Mouse (Mus musculus) embryo, embryonic 10.5 days (tissue): ENCODE measurements at regions not wholly inside any gene's neighbourhood (a gene's known extent, or its start where the extent isn't known, plus 50 kb on each side); places are given as distances from the start of the nearest gene placed in this dataset.

ENCODE experiments used
- DNase-seq: peaks from one replicate; pipeline ENCODE4 v3.0.0-alpha.2; 2015; ENCODE audit warnings: low spot score

GRCm38 (mm10) chr16:93387578-93388116, 216.2 kb downstream of the Setd4 start:
- no peak for DNase-seq

GRCm38 (mm10) chr16:93384039-93384537, 219.8 kb downstream of the Setd4 start:
- DNase-seq: no peak

GRCm38 (mm10) chr16:93382945-93383344, 220.9 kb downstream of the Setd4 start:
- DNase-seq: no peak

DNA sequence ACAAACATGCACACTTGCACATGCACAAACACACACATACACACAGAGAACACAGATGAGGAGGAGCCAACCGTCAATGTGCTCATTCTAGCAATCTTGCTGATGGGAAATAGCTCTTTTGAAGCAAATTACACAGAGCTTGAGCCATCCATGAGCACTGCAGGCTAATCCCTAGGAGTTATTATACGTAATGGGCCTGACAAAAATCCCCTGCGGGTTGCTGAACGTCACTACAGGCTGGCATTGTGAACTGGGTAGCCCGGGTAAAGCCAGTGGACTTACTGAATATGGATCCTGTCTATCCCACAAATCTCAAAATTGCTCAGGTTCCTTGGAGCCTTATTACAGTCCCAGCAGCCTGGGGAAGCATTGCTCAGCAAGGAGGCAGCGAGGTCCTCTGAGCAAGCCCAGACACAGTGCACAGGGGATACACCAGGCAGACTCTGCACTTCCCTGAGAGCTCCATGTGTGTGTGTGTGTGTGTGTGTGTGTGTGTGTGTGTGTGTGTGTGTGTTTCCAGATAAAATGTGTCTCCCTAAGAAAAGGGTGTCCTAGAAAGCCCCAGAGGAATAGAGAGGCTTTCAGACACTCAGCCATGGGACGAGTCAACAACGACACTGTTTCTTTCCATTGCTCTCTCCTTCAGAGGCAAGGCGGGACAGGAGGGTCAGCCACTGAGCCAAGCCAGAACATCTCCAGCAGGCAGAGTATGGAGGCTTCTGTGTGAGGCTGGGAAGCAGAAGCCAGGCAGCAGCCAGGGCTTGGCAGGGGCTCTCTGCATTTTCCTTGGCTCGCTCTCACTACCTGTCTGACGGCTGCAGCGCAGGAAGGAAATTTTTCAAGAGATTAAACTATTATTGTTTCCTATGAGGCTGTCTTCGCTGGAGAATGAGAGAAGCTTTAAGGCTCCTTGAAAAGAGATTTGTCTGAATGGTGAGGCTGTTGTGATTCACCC, 222.9 kb downstream of the Setd4 start:
- no peak for DNase-seq

DNA sequence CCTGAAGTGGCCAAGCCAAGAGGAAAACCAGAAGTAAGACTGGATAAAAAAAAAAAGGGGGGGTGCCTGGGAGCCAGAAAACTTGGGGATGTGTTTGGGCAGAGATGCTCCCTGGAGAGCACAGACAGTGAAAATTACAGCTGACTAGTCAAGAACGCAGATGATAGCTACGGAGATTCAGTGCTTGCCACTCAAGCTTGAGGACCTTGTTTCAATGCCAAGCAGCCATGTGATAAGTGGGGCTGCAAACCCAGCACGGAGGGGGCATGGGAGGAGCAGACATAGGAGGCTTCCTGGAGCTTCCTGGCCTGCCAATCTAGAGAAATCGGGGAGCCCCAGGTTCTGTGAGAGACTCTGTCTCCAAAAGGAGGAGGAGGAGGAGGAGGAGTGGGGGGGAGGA, 223.7 kb downstream of the Setd4 start:
- DNase-seq: no peak

- DNase-seq: no peak
Measured at GRCm38 (mm10) chr16:93379611-93380010, 224.3 kb downstream of the Setd4 start.

GRCm38 (mm10) chr16:93374669-93375068, 229.2 kb downstream of the Setd4 start:
- DNase-seq: no peak

DNA sequence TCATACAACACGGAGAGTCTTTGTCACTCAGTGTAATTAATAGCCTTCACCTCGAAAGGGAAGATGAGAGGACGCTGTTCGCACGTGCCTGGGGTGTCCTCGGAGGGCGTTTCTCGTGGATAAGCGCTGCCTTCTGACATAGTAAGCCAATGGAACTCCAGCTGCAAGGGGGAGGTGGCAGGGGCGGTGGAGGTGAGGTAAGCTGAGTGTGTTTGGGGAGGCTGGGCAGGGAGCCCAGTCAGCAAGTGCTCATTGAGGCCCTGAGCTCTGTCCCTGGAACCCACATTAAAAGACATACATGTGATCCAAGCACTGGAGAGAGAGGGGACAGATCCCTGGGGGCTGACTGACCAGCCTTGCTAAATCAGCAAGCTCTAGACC, 234.1 kb downstream of the Setd4 start:
- DNase-seq: no peak

- DNase-seq: no peak
Measured at GRCm38 (mm10) chr16:93368824-93369765, 234.8 kb downstream of the Setd4 start.

DNA sequence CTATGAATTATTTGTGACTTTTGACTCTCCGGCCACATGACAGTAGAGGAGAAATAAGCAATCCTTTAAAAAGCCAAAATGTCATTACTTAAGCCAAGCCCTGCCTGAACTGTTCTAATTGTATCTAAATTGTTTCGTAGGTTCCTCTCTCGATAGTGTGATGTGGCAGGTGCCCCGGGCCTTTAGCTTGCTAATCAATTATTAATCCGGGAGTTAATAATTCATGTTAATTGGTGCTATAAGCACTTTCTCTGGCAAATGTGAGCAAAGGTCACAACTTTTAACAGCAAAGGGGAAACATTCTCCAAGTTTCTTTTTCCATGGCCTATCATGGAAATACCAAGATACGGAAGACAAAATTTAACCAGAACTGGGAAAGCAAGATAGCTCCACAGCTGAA, 235.9 kb downstream of the Setd4 start:
- no peak for DNase-seq

DNA sequence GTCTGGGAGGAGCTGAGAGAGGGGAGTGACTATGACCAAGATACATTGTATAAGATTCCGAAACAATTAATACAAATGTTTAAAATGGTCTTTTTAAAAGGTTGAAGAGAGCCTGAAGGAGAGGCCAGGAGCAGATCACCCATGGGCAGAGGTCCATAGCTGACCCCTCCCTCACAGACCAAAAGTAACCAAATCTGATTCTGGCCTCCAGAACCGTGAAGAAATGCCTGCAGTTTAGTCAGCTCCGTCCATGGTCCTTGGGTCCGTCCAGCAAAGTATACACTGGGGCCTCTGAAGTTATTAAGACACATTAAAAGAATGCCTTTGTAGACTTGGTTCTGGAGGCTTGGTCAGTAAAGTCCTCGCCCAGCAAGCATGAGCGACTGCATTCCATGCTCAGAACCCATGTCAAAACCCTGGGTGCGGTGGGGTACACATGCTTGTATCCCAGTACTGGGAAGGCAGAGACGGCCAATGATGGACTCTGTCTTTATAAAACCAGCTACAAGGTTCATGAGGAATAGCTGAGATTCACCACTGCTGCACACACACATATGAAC, 236.5 kb downstream of the Setd4 start:
- DNase-seq: no peak

DNA sequence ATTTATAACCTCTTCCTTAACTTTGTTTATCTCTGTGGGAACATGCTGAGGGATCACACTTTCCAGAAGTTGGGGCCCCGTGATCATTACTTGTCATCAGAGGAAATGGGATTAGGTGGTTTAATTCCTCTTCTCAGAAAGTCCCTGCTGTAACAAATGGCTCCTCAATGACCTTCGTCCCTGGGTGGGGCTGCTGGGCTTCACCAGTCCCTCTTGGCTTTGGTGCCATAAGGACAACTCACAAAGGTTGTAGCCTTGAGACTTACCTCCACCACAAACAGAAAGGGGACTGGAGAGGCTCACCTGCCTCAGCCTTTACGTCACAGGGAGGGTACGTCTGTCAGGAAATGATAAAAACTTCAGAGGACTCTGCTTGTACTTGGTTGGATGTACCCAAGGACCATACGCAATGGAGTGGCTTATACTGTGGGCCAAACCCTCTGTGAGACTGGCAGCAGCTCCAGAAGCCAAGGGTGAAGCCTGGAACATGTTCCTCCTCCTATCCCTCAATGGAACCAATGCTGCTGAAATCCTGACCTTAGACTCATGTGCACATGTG, 237.4 kb downstream of the Setd4 start:
- DNase-seq: no peak

DNA sequence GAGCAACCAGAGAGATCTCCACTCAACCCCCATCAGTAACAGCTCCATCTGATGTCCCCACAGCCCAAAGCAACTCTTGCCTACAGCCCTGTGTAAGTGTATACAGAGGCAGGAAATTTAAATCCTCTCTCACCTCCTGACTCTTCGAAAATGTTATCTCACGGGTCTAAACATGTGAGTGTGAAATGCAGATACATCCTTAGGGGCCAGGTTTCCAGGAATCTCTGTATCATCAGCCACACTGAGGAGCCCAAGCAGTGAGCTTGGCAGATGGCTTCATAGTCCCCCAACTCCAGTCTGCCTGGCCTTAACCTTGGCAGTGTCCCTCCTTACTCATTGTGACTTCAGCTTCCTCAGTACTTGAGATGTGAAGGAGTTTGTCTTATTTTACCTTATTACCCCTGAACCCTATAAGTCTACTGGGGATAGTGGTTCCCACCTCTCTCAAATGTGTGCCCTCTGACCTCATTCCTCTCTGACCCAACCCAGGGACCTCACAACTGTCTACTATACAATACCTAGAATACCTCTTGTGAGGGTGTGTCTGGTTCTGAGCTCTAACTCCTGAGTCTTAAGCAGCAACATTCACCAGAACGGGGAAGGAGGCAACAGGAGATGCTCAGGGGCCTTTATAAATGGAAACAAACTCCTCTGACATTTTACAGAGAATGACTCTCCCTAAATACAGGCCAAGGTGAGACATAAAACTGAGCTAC, 238.5 kb downstream of the Setd4 start:
- no peak for DNase-seq

DNA sequence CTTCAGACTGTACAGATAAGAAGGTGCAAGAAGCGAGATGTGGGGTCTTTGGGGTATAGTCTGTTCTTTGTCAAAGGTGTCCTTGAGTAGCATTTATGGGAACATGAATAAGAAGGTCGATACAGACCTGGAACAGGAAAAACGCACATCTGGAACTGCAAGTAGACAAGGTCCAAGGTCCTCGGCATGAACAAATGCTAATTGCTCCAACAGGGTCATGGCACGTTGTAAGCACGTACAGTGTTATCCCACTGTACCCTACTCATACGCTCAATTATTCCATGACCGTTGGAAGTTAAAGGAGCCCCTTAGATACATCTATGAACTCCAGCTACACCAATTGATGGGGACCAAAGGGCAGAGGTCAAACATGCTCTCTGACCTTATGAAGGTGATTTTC, 244.1 kb downstream of the Setd4 start:
- DNase-seq: no peak

DNA sequence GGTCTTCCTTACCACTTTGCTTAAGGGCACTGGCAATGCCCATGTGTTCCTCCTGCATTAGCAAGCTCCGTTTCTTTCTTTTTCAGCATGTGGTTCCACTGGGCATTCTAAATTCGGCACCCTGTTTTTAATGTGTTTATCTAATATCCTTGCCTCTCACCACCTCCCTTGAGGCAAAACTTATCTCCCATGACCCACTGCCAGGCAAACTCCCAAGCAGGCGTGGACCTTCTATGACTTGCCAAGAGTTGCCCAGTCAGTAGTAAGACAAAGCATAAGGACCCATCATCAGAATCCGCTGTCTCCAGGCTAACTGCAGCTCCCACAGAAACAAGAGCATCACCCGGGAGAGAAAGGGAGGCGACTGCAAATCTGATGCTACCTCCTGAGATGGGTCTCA, 245.2 kb downstream of the Setd4 start:
- no peak for DNase-seq

DNA sequence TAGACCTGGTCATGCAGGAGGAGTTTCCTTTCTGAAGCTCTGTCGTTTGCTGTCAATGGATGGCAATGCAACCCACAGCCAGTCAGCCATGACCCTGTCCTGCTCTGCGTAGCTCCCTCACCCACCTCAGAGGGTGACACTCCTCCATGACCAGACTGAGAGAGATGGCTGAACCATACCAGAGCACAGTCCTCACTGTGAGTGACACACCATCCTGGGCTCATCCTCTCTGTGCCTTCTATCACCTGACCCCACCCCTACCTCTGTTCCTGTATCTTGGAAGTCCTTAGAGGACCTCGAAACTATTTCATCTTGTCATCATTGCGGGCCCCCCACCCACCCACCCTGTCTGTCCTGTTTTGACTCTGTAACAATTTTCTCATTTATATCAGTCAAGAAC, 245.7 kb downstream of the Setd4 start:
- no peak for DNase-seq

- no peak for DNase-seq
Measured at GRCm38 (mm10) chr16:93355204-93355899, 248.5 kb downstream of the Setd4 start.

- no peak for DNase-seq
Measured at GRCm38 (mm10) chr16:93353971-93354370, 249.9 kb downstream of the Setd4 start.

DNA sequence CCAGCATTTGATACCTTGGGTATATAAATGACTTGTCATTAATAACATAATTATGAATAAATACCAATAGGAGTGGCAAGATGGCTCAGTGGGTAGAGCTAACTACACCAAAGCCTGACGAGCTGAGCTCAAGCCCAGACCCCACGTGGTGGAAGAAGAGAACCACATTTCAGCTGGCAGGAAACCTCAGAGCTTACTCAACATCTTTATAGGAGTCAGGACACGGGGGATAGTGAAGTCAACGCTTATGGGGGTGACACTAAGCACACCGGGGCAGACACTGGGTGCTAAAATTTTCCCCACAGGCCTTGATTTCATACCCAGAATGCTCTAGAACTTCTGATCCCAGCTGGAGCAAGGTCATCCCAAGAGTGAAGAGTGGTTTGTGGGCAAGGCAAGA, 259.3 kb downstream of the Setd4 start:
- DNase-seq: no peak

DNA sequence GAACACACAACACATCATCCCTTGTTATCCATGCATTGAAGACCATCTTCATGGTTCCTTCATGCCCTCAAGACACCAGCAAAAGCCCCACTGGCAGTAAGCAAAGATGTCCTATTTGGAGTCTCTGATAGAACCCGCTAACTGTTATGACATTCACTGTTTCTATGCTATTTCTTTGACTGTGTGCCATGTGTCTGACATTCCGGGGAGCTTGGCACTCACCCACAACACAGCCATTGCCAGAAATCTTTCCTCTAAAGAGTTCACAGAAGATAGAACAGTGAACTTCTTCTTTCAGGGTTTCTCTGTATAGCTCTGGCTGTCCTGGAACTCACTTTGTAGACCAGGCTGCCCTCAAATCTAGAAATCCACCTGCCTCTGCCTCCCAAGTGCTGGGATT, 261.2 kb downstream of the Setd4 start:
- DNase-seq: no peak
